ENCODE assay signal across 15 mouse cellular contexts in genomic region chr3:55056376-55056775, GRCm38 (mm10). TPM values are rescaled to one million over a fixed set of nuclear protein-coding genes. Genes with fewer than 3 reads are reported as not detected.
"Had no signal": no experiment of that assay in that cellular context is flagged by ENCODE, and none has a peak within 500 bp of the region (broad histone marks: within the 10 kb centered on the region; RNA-seq: fewer than 3 reads in every experiment).

No protein-coding gene starts in this region.

- H3K9ac ChIP-seq: limb, embryonic 15.5 days; liver, embryonic 12.5 days had no signal

- H3K27ac ChIP-seq: kidney, embryonic 15.5 days; limb, embryonic 15.5 days; liver, embryonic 12.5 days; neural tube, embryonic 12.5 days; stomach, postnatal 0 days had no signal

- H3K36me3 ChIP-seq: kidney, embryonic 15.5 days; limb, embryonic 15.5 days; liver, embryonic 12.5 days; neural tube, embryonic 12.5 days had no signal

- H3K4me3 ChIP-seq: liver, embryonic 12.5 days had no signal

- ATAC-seq: liver, embryonic 12.5 days had no signal

- DNase-seq: kidney, adult 2 months; kidney, postnatal 14 days; left cerebral cortex, postnatal 4 days; lung, postnatal 36 days; midbrain, embryonic 14.5 days; thymus, adult 2 months; thymus, postnatal 25 days had no signal

- H3K9me3 ChIP-seq: kidney, embryonic 15.5 days; limb, embryonic 15.5 days; liver, embryonic 12.5 days; neural tube, embryonic 12.5 days had no signal

RNA-seq across cellular contexts. Expression of gene Ccna1, which starts 1.1 kb away (rescaled TPM):
- total RNA-seq: megakaryocyte progenitor cell, adult 5-6 weeks; monocyte, adult 5-6 weeks; neutrophil, adult 5-6 weeks had no signal
- polyA plus RNA-seq: kidney, adult 2 months had no signal
